Mouse (Mus musculus) lung, postnatal 14 days (tissue): ENCODE measurements around the gene Krt36.

ENCODE experiments used
- DNase-seq: peaks from one replicate; pipeline ENCODE4 v3.0.0; 2021

Krt36 gene

DNA sequence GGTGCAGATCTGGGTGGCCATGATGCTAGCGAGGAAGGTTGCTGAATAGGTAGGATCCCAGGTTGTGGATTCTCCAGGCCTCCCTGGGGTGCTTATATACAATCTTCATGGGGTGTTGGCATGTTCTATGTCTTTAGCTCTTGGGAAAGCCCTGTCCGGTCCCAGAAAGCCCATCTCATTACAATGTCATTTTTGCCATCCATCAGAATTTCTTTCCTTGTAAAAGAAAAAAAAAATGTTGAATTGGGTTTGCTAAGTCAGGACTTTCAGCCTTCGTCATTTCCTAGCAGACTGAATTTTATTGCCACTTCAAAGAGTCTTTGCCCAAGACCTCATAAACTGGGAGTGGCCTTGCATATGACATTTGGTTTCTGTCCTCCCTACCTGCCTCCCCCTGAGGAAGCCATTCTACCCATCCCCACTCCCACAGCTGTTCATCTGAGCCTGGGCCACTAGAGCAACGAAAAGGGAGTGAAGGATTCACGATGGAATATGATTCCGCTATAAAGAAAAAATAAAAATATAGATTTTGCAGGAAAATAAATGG, at the start of gene Krt36:
Gene Krt36 (minus strand): TSS at position 51 of the 547 bp plus-strand sequence.
- no peak for DNase-seq

DNA sequence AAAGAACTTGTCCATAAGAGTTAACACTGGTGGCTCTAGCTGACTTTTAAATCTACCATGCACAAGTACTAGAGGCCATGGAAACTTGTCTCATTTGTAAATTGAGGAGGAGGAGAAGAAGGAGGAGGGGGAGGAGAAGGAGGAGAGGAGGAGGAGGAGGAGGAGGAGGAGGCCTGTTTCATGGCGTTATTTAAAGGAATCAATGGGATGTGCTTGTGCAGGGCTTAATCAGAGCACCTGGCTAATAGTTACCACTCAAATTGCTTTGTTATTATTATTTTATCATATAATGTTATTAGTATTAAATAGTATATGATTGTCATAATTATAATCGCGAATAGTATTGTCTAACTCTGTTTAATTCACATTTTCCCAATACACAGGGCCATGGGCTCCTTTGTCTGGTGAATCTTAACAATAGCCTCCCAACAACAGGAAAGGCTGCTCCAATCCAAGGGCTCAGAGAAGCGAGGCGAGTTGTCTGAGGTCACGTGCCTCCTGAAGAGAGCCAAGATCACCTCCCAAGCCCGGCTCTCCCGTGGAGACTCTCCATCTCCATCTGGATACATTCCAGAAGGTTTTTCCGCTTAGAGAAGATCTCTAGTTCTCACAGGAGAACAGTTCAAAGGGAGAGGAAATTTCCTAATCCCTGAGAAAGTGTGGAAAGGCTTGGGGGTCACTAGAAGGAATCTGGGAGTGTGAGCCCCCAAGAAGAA, 43.3 kb upstream of the Krt36 start, which contains the start of gene Krt19:
Gene Krt19 (minus strand): TSS at position 51 of the 716 bp plus-strand sequence.
- DNase-seq, result no peak

DNA sequence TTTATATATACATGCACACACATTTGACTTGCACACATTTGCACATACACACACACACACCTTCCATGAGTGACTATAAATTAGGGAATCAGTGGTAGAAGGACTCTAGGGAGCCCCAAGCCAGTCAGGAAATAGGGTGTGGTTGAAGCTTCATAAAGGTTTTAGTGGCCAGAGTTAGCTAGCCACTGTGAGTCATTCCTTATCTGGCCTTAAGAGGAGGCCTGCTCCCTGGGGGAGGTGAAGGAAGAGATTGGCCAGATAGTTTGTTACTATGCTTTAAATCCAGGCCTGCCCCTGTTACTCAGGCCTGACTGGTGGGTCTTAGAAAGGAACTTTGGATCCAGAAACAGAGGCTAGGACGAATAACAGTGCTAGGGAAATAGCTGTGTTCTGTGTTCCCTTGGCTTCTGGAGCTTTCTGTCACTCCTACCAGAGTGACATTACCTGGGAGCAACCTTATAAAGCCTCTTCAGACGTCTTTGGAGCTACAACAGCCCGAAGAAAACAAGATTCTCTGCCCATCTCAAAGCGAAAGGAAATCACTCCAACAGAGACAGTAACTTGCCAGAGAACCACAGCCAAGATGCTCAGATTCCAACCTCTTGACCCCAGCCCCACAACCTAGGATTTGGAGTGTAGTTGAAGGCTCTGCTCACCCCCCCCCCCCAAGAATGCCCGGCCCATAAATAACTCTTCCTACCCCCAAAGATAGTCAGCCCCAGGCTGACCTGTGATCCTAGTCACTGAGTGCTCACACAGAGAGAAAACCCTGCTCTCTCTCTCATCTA, 42.3 kb upstream of the Krt36 start:
- no peak for DNase-seq

DNA sequence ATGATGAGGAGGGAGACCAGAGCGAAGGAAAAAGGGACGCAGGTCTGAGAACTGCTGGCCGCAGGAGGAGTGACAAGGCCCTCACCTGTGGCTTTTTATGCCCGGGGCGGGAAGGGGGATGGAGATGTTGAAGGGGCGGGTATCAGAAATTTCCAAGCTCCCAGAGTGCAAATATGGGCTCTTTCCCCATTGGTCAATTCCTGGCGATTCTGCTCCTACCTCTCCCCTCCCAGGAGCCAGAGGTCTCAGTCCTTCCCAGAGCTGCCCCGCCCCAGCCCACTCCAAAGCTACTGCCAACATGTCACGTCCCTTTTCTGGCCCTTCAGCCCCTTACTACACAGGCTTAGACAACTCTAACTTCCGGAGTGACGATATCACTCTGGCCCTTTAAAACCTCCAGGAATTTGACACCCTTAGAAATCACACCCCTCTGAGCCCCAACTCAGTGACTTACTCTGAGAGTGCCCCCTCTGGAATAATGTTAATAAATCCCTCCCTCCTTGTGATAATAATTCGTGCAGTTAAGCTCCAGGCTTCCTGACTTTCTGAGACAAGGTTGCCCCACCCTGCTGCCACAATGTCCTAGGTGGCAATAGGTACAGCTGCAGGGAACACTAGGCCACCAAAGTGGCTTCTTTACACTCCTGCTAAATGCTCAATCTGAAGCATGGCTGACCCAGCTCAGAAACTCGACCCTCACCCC, 40.6 kb upstream of the Krt36 start:
- DNase-seq, result peak; percentile 64

DNA sequence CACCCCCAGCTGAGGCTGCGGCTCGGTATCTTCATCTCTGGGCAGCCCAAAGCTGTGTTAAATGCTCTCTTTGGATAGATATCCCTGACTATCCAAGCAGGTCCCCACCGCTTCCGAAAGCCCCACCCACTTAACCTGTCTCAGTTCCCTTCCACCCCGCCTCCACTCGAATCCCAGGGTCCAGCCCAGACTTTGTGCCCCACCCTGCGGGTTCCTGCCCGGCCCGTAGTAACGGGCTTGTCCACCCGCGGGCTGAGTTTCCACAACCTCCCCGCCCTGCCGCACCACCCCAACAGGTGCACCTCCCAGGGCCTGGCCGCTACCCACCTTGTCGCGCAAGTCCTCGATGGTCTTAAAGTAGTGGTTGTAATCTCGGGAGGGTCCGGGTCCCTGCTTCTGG, 39.7 kb upstream of the Krt36 start:
- peak; percentile 61 for DNase-seq

DNA sequence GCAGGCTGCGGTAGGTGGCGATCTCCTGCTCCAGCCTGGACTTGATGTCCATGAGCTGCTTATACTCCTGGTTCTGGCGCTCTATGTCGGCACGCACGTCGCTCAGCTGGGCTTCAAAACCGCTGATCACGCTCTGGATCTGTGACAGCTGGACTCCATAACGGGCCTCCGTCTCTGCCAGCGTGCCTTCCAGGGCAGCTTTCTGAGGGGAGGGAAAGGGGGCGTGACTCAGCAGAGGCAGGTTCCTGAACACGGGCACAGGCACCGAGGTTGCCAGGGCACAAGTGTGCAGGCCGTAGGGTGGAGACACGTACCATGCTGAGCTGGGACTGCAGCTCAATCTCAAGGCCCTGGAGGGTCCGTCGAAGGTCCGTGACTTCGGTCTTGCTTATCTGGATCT, 35.5 kb upstream of the Krt36 start:
- no peak for DNase-seq

DNA sequence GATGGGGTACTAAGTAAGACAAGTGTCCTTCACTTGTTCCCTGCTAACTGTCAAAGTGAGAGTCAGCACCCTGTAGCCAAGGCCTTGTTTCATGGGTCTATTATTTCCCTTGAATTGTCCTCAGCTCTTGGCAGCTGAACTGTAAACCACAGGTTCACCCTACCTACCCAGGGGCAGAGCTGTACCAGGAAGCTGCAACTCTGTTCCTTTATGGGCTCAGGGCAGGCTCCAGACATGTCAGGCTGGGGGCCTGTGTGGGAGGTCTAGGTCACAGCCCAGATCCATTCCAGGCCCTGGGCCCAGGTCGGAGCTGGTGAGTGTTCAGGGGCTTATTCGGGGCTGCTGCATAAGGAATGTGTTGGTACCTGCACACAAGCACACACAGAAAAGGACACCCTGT, 34.0 kb upstream of the Krt36 start:
- no peak for DNase-seq

DNA sequence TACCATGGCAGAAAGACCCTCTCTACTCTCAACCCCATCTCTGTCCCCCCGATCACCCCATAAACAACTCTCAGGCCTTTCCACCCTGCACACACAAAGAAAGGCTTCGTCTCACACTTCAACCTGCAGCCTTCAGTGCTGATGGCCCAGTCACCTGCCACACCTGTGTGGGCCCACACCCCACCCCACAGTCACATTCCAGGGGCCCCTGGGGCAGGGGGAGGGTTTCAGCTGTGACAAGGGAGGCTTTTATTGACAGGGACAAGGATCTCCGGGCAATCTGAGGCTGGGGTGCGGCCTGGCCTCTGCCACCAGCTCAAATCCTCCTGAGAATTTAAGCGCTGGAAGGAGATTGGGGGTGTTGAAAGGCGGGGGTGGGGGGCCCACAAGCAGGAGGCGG, 33.4 kb upstream of the Krt36 start:
- no peak for DNase-seq

DNA sequence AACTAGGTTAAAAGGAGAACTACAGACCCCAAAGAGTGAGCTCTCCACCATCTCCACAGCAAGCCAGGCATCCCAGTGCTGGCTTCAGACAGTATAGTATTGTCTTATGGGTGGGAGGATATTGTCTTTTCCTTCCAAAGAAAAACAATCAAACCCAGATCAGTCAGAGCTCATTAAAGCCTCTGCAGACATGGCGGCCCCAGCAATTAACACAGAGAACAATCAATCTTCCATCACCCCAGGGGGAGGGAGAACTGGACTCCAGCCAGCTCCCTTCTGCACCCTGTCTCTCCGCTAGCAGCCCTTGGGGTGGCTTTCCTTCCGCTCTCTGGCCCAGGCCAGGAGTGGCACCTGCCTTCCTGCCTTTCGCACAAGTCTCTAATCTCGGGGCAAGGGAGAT, 32.3 kb upstream of the Krt36 start:
- DNase-seq, result no peak

DNA sequence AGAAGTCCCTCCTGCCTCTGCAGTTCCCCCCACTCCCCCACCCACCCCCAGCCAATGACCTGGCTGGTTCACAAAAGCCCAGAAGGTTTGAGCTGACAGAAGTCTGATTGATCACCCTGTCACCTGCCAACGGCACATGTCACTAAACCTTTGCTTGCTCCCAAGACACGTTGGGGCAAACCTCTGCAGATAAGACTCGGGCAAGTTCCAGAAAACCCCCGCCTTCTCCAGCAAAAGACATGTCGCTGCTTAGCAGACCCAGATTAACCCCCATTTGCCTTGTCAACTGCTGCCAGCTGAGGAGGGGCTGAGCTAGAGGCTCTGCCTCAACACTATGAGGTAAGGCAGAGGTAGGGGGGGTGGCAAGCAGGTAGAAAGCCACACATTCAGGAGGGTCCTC, 31.1 kb upstream of the Krt36 start:
- no peak for DNase-seq

DNA sequence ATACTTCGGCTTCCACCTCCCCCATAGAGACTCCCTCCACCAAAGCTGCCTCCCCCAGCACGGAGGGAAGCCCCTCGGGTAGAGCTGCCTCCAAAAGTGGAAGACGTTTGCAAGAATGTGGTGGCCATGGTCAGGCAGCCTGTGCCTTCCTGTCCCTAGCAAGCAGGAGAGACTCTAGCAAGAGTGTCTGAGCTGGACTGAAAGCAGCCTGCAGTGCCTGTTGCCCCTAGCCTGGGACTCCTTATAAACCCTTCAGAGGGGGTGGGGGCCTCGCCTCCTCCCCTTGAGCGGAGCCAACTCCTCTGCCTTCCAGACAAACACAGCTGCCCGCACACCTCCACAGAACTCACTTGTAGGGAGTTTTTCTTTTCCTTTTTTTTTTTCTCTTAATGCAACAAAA, 30.3 kb upstream of the Krt36 start, which contains the start of gene Krt15:
Gene Krt15 (minus strand): TSS at position 198 of the 400 bp plus-strand sequence.
- no peak for DNase-seq

DNA sequence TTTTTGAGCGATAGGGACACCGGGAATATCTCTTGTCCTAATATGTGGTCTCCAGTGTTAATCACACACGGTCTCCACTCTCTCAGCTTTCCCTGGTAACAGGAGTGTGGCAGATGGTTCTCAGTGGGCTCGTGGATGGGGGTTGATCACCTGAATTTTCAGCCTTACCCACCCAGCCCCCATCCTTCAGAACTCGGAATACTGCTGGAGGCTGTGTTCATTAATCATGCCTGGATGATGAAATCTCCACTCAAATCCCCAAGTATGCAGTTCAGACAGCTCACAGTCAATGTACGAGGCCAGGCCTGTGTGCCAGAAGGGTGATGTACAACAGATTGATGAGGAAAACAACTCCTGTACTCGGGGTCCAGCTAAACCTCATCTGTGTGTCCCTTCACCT, 19.5 kb upstream of the Krt36 start:
- no peak for DNase-seq

DNA sequence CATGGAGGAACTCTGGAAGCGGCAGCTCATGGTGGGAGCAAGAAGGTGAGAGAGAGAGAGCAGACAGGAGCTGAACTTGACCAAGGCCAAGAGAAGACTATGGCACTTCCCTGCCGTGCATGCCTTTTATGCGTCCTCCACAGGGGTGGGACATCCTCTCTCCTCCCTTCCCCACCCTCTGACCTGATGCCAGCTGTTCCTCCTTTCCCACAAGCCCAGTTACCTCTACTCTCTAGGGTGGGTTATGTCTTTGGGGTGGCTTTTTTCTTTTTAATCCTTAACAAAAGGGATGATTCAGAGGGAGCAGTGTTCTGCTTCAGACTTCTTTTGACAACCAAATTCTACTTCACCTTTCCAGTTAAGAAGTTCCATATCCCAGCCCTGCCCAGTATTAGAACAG, 16.0 kb upstream of the Krt36 start, which contains the start of gene Krt13:
Gene Krt13 (minus strand): TSS at position 101 of the 400 bp plus-strand sequence.
- no peak for DNase-seq

DNA sequence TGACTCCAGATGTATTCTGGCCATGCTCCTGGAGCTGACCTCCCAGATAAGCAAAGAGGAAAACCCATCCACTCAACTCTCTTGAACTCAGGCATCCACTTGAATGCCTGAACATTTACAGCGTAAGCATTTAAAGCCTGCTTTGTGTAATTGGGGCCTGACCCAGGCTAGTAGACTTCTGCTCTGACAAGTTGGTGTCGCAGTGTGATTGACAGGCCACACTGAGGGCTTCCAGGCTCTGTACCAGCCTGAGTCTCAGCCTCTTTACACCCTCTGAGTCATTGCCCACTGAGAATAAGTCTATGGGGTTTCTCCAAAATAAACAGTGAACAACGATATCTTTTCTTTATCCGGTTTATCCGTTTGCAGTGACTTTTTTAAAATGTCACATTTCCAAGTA, 14.9 kb upstream of the Krt36 start:
- DNase-seq, result peak; percentile 4

DNA sequence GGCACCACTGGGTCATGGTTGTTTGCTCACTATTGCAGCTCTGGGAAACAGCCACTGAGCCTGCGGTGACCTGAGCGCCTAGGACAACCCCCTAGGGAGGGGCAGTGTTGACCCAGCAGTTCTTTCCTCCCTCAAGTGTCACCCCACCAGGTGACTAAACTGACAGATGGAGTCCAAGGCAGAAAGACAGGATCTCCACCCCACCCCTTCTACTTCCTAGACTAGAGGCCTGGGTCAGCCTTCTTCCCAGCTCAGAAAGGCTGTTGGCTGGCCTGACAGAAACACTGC, 8.3 kb upstream of the Krt36 start:
- no peak for DNase-seq

DNA sequence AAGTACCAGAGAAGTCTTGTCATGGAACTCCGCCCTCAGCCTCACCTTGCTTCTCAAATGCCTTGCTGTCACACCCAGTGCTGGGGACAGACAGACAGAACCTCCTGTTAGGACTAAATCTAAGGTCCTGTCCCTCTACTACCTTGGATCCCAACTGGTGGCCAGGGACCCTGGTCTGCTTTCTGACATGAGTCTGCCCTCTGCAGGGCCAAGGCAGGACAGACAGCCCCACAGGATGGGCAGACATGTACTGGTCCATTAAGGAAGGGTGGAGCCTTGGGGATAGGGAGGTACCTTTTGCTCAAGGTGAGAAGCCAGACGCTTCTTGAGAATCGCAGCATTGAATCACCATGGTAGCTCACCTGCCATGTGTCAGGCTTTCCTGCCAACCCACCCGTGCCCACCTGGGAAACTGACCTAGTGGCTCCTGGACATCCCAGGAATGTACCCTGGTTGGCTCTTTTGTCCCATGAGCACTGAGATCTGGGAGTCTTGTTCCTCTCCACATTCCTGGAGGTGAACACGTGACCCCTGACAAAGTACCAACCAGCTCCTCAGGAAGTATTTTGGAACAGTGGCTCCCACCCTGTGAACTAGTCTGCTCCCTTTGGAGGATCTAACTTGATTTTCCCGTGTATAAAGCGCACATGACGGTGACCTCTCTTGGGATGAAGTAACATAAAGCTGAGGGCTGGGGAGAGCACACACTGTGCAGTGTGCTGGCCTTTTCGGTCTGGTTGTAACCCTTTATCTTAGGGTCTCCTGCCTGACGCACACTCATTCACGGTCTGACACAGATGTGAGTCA, 7.7 kb upstream of the Krt36 start:
- DNase-seq, result no peak

DNA sequence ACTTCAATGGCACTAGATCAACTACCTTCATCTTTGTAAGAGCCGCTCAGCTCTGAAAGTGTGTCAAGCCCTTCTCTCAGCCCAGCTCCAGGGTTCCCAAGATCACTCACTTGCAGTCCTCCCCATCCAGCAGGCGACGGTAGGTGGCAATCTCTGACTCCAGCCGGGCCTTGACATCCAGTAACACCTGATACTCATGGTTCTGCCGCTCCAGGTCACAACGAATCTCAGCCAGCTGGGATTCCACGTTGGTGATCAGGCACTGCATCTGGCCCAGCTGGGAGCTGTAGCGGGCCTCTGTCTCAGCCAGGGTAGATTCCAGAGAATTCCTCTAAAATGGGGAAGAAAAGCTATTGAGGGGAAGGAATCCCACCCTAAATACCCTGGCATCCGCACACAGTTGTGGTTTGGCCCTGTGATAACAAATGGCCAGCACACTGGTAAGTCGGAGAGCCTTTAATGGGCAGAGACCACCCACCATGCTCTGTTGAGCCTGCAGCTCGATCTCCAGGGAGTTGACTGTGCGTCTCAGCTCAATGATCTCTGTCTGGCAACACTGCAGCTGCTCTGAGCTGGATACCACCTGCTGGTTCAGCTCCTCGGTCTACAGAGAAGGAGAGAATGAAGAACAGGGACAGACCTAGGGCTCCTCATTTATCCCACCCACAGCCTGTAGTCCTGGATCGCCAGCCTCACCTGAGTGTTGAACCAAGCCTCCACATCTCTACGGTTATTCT, 2.6 kb downstream of the Krt36 start:
- DNase-seq, result no peak

DNA sequence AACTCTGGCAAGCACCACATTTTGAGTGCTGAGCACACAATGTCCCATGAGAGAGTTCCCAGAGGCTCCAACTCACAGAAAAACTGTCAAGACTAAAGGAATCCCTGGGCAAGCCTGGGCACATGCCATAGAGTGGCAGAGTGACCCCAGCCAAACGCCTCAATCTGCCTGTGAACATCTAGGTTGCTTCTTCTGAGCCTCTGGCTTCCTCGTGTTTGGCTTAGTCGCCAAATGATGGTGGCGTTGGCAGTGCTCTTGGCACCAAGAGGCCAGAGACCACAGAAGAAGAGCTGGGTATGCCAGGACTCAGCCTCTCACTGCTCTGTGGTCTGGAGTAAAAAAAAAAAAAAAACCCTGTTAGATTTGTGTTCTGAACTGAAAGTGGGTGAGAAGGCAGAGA, 5.0 kb downstream of the Krt36 start:
- DNase-seq, result no peak

DNA sequence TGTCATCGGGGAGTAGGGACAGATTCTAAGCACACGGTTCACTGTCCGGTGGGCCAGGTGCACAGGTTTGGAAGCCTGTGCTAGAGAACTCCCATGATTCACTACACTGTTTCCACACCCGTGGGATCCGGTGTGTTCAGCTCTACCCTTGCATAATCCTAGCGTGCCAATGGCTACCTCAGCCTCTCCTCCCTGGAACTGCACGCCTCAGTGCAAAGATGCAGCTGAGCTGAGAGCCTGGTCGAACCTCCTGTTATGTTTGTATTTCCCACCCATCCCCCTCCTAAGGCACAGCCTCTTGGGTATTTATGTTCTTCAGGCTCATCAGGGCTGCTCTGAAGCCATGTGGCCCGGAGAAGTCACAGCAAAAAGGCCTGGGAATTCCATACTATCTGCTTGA, 7.6 kb downstream of the Krt36 start:
- DNase-seq, result no peak

DNA sequence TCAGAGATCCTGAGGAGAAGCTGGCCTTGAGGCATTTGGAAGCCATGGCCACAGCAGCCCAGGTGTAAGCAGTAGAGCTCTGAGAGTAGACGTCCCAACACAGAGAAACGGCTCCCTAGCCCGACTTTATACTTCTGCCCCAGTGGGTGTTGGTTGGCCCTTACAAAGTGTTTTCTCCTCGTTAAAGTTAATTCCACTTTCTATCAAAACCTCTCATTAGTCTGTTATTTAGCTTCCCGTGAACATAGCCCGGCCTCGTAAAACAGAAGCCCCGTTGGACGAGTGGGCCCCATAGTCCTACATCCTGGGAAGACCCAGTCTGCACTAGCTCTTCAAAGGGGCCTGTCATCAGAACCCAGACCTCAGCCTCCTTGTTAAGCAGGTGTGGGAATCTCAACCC, 9.3 kb downstream of the Krt36 start, which contains the start of gene Krt35:
Gene Krt35 (minus strand): TSS at position 101 of the 400 bp plus-strand sequence.
- DNase-seq, result no peak

DNA sequence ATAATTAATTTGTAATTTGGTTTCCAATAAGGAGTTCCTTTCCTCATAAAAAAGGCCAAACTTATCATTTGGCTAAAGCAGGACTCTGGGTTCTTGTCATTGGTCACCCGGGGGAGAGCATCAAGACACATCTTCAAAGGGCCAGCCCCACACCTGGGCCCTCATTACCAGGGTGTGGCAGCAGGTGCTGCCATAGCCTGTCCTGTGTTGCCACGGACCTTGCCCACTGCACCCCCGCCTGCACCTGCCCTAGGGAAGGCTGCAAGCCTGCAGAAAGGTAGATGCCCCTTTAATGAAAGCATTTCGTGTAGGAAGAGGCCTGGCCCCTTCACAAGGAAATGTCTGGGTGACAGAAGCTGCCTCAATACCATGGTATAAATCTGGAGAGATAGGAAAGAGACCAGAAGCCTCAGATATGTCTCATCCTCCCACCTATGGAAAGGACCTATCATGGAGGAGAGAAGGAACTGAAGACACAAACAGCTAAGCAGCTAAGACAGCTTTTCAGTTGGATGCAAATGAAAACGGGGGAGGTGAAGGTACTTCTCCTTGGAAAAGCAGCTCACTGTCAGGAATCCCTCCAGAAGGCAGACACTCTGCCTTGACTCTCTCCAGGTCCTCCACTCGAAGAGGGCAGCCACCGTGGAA, 16.9 kb downstream of the Krt36 start:
- DNase-seq, result no peak
